Mouse (Mus musculus) midbrain, embryonic 11.5 days (tissue): ENCODE results near the gene Ubc. TPM values are rescaled to one million over a fixed set of nuclear protein-coding genes. Genes with fewer than 3 reads are reported as not detected.

Experiments used
- ATAC-seq: fragments of 200-750 bp; cut with Nextera tagmentation; 2 replicates; pipeline ENCODE4 v1.8.0; 2017; ENCODE audit warnings: moderate TSS enrichment, moderate library complexity; ENCODE audit not compliant: low FRiP score
- DNase-seq: peaks from one replicate; pipeline ENCODE4 v3.0.0; 2015; ENCODE audit warnings: low spot score; ENCODE audit errors: missing footprints
- H3K27ac ChIP-seq: fragments of 300-500 bp; sonication (generic); 2 replicates; pipeline ENCODE4 v1.5.1; 2014; ENCODE audit warnings: low read depth, low read length
- H3K27me3 ChIP-seq: fragments of 300-500 bp; sonication (generic); 2 replicates; pipeline ENCODE4 v1.6.1; 2014; ENCODE audit warnings: mild to moderate bottlenecking, low read length, moderate library complexity, mixed read lengths; ENCODE audit not compliant: control insufficient read depth, insufficient read depth
- H3K36me3 ChIP-seq: fragments of 300-500 bp; sonication (generic); 2 replicates; pipeline ENCODE4 v1.6.1; 2014; ENCODE audit warnings: mild to moderate bottlenecking, low read length, moderate library complexity, mixed read lengths; ENCODE audit not compliant: control insufficient read depth, insufficient read depth
- H3K4me1 ChIP-seq: fragments of 300-500 bp; sonication (generic); 2 replicates; pipeline ENCODE4 v1.6.1; 2014; ENCODE audit warnings: low read length; ENCODE audit not compliant: control insufficient read depth, insufficient read depth
- H3K4me2 ChIP-seq: fragments of 300-500 bp; sonication (generic); 2 replicates; pipeline ENCODE4 v1.6.1; 2014; ENCODE audit warnings: mild to moderate bottlenecking, moderate library complexity
- H3K4me3 ChIP-seq: fragments of 300-500 bp; sonication (generic); 2 replicates; pipeline ENCODE4 v1.5.1; 2014; ENCODE audit warnings: low read depth, low read length
- H3K9ac ChIP-seq: fragments of 300-500 bp; sonication (generic); 2 replicates; pipeline ENCODE4 v1.6.1; 2014; ENCODE audit warnings: low read length
- H3K9me3 ChIP-seq: fragments of 300-500 bp; sonication (generic); 2 replicates; pipeline ENCODE4 v1.6.1; 2016; ENCODE audit warnings: low read length; ENCODE audit not compliant: control insufficient read depth
- WGBS: fragments of 180-500 bp; shearing (Covaris S2); extraction: QIAGEN DNeasy Blood & Tissue Kit; methylation state at CpG from one replicate; pipeline ENCODE4 v1.1.7; 2014; 5-methylcytosine and 5-hydroxymethylcytosine counted together
- polyA plus RNA-seq: library from polyadenylated mRNA; unstranded; fragments of >200 nt; fragmentation: Nextera tagmentation; extraction: Ambion mirVana; gene quantifications from 2 replicates; pipeline ENCODE4 v1.2.1, GENCODE M21; 2014

The Ubc gene
- polyA plus RNA-seq, 1 experiment from 2014 or later, result 1,030 TPM

DNA sequence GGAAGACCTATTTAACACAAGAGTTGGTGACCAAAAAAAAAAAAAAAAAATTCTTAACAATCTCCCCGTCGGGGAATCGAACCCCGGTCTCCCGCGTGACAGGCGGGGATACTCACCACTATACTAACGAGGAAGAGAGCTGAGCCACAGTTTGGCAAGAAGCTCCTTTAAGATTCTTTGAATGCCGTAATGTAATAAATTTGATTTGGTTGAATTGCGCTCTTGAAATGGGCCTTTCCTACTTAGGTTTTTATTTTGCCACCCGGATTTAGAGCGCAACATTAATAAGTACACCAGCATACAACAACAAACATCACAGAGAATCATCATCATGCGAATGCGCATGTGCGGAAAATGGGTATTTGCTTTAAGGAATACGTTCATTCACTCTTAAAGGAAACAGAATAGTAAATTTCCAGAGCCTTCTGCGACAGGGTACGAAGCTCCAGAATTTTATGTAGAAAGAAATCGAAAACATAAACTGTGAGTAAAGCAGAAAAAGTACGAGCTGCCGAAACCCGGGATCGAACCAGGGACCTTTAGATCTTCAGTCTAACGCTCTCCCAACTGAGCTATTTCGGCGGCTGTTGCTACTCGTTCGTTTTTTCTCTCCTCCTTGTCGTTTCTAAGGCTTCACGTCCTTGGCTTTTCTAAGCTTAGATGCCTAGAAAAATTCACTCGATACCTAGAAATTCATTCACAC lies 15.7 kb upstream of the Ubc start:
- Histone ChIP-seq H3K4me2 (peak overlapping the region; percentile 87), H3K9ac (peak overlapping the region; percentile 67), H3K9me3 (no peaks in the 10 kb centered on the region), H3K4me3 (peak overlapping the region; percentile 60), H3K27ac (peak overlapping the region; percentile 65; the same call in 1 of the 2 replicates), H3K4me1 (peaks cover 15% of the 10 kb centered on the region), H3K27me3 (peaks cover 3% of the 10 kb centered on the region; the same call in 1 of the 2 replicates), H3K36me3 (no peaks in the 10 kb centered on the region)
- ATAC-seq, result peak; percentile 55
- DNase-seq, result peak; percentile 100
- WGBS, result under 1% methylated on average over 31 of the region's 31 CpGs

DNA sequence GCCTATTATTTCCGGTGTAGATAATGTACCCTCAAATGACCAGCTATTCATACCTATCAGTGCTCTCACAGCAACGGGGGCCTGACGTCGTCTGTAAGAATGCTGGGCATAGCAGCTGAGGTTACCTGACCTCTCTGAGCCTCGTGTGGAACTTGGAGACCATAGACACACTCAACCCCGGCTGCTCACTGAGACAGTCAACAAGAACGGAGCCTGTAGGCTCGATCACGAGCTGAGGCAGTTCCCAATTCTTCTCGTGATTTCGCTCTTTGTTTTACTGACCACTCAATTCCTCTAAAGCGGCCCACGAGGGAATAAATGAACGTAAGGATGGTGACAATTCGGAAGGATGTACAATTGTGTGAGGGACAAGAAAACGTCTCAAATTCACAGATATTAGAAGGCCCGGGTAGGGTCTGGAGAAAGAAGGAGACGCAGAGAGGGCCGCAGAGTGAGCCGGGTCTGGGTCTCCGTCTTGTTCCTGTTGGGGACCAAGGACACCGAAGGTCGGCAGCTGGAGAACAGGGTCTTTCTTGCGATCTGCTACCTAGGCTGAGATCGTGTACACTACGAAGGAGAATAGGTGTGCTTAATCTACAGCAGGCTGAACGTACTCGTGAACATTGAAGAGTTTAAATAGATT lies 15.0 kb upstream of the Ubc start:
- H3K36me3 ChIP-seq, result no peaks in the 10 kb centered on the region
- peak overlapping the region; percentile 69 for H3K4me2 ChIP-seq
- H3K9ac ChIP-seq, result peak overlapping the region; percentile 63
- peaks cover 15% of the 10 kb centered on the region for H3K4me1 ChIP-seq
- ATAC-seq (peak; percentile 54), DNase-seq (no peak)
- no peaks in the 10 kb centered on the region for H3K9me3 ChIP-seq
- peaks cover 3% of the 10 kb centered on the region; the same call in 1 of the 2 replicates for H3K27me3 ChIP-seq
- peak overlapping the region; percentile 74 for H3K27ac ChIP-seq
- H3K4me3 ChIP-seq, result peak overlapping the region; percentile 60
- WGBS, result under 1% methylated on average over 28 of the region's 28 CpGs

DNA sequence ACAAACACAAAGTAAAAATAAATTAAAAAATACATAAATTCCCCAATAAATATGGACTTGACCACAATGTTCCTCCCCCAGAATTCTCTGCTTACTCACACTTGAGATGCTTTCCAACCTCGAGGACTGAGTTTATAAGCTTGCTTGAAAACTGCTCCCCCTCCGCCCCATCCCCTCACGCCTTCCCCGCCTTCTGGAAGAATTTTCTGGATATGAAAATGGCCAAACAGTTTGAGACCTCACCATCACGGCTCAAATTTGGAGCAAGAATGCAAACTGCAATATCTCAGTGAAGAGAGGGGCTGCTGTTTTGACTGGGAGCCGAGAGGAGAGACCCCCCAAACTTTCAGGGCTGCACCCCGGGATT lies 14.5 kb upstream of the Ubc start:
- ATAC-seq (no peak), DNase-seq (no peak)
- H3K36me3 ChIP-seq, result no peaks in the 10 kb centered on the region
- peak overlapping the region; percentile 60 for H3K4me3 ChIP-seq
- peak overlapping the region; percentile 74; the same call in 1 of the 2 replicates for H3K27ac ChIP-seq
- H3K4me1 ChIP-seq, result peaks cover 11% of the 10 kb centered on the region
- peaks cover 3% of the 10 kb centered on the region; the same call in 1 of the 2 replicates for H3K27me3 ChIP-seq
- H3K9ac ChIP-seq, result peak overlapping the region; percentile 63
- no peaks in the 10 kb centered on the region for H3K9me3 ChIP-seq
- WGBS, result 3% methylated on average over 7 of the region's 7 CpGs
- peak overlapping the region; percentile 69 for H3K4me2 ChIP-seq

DNA sequence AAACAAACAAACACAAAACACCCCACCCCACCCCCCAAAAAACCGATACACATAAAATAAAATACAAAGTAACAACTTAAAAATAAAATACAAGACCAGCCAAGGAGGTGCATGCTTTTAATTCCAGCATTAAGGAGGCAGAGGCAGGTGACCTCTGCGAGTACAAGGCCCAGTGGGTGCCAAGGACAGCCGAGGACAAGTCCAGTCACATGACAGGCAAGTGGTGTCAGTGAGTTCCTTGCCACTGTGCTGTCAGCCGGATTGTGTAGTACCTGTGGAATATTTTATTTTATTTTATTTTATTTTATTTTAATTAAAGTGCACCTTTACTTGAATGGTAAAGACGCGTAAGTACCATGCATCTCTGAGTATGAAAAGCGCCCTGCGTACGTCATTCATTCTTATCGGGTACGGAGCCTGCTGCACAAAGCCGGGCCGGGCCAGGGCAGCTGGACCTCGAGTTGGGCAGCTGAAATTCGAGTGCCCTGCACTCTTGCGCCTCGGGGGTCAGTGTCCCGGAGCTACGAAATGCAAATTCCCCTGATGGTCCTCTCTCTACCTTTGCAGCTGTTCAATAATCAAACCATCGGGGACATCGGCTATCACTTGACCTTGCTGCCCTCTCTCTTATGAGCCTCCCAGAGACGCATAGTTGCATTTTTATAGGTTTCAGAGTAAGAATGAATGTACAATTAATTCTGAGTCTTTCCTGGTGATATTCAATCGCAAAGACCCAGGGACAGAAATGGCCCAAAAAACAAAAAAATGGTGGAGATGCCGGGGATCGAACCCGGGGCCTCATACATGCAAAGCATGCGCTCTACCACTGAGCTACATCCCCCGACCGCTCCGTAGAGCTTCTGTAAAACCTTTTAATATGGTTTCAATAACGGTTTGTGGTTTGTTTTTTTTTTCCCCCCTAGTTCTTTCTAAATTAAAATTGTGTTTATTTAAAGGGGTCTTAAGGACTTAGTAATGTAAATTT lies 13.8 kb upstream of the Ubc start:
- no peaks in the 10 kb centered on the region for H3K36me3 ChIP-seq
- H3K4me3 ChIP-seq, result peak overlapping the region; percentile 37
- WGBS, result 9% methylated on average over 31 of the region's 31 CpGs
- no peaks in the 10 kb centered on the region for H3K9me3 ChIP-seq
- peak overlapping the region; percentile 54 for H3K9ac ChIP-seq
- DNase-seq (peak; percentile 99), ATAC-seq (peak; percentile 43)
- peaks cover 10% of the 10 kb centered on the region for H3K4me1 ChIP-seq
- peak overlapping the region; percentile 59 for H3K4me2 ChIP-seq
- peaks cover 3% of the 10 kb centered on the region; the same call in 1 of the 2 replicates for H3K27me3 ChIP-seq
- H3K27ac ChIP-seq, result no peak overlapping the region

DNA sequence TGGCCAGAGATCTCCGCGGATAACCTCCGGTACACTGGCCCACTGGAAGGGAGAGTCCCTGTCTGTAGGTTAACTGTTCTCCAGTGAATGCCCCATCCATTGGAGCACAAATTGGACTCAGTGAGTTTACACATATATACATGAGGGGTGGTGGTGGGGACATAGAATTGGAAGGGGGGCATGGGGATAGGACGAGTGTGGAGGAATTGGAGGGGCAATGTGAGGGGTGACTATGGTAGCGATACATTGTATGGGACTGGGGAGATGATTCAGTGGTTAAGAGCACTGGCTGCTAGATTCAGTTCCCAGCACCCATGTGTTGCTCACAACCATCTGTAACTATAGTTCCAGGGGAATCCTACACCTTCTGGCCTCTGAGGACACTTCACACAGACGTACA lies 13.0 kb upstream of the Ubc start:
- Histone ChIP-seq H3K4me2 (no peak overlapping the region), H3K9me3 (no peaks in the 10 kb centered on the region), H3K27ac (no peak overlapping the region), H3K4me1 (peaks cover 10% of the 10 kb centered on the region), H3K36me3 (no peaks in the 10 kb centered on the region), H3K4me3 (no peak overlapping the region), H3K27me3 (peaks cover 3% of the 10 kb centered on the region; the same call in 1 of the 2 replicates), H3K9ac (no peak overlapping the region)
- 49% methylated on average over 6 of the region's 6 CpGs for WGBS
- no peak for ATAC-seq
- peak; percentile 73 for DNase-seq

GRCm38 (mm10) chr5:125402476-125402875 lies 12.5 kb upstream of the Ubc start:
- DNase-seq (peak; percentile 77), ATAC-seq (no peak)
- Histone ChIP-seq H3K27ac (no peak overlapping the region), H3K9ac (no peak overlapping the region), H3K4me1 (peaks cover 10% of the 10 kb centered on the region), H3K9me3 (no peaks in the 10 kb centered on the region), H3K4me3 (no peak overlapping the region), H3K4me2 (no peak overlapping the region), H3K36me3 (no peaks in the 10 kb centered on the region), H3K27me3 (peaks cover 3% of the 10 kb centered on the region; the same call in 1 of the 2 replicates)
- 57% methylated on average over 10 of the region's 10 CpGs for WGBS

DNA sequence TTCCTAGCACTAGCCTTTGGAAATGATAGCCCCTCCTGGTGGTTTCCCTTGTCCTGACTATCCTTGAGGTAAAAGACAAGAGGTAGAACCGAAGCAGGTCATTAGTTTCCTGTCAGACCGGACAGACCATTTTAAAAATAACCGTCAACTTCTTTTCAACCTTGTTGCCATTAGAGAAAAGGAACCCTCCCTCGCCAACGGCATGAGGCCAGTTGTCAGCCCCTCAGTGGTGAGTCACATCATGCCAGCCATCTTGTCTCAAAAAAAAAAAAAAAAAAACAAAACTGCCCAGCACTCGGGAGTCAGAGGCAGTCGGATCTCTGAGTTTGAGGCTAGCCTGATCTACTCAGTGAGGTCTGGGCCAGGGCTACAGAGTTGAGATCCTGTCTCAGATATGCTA lies 10.9 kb upstream of the Ubc start:
- H3K36me3 ChIP-seq, result no peaks in the 10 kb centered on the region
- H3K9me3 ChIP-seq, result no peaks in the 10 kb centered on the region
- ATAC-seq, result no peak
- no peak overlapping the region for H3K4me3 ChIP-seq
- no peak for DNase-seq
- no peak overlapping the region for H3K4me2 ChIP-seq
- WGBS, result 64% methylated on average over 7 of the region's 7 CpGs
- no peak overlapping the region for H3K27ac ChIP-seq
- H3K27me3 ChIP-seq, result peaks cover 3% of the 10 kb centered on the region; the same call in 1 of the 2 replicates
- no peak overlapping the region for H3K9ac ChIP-seq
- H3K4me1 ChIP-seq, result peaks cover 2% of the 10 kb centered on the region; the same call in 1 of the 2 replicates

GRCm38 (mm10) chr5:125395008-125395407 lies 5.0 kb upstream of the Ubc start:
- Histone ChIP-seq H3K27me3 (no peaks in the 10 kb centered on the region), H3K27ac (peak overlapping the region; percentile 99), H3K9me3 (no peaks in the 10 kb centered on the region), H3K9ac (no peak overlapping the region; the same call in 1 of the 2 replicates), H3K4me2 (peak overlapping the region; percentile 44; the same call in 1 of the 2 replicates), H3K4me1 (peaks cover 29% of the 10 kb centered on the region), H3K4me3 (no peak overlapping the region), H3K36me3 (no peaks in the 10 kb centered on the region)
- WGBS, result 46% methylated on average over 3 of the region's 3 CpGs
- ATAC-seq (no peak), DNase-seq (peak; percentile 84)
